Mouse (Mus musculus): ENCODE results near the gene Matk. TPM values are rescaled to one million over a fixed set of nuclear protein-coding genes. Genes with fewer than 3 reads are reported as not detected.

Gene Matk
- polyA plus RNA-seq, 1 experiment from 2014 or later, result 3.7 TPM

DNA sequence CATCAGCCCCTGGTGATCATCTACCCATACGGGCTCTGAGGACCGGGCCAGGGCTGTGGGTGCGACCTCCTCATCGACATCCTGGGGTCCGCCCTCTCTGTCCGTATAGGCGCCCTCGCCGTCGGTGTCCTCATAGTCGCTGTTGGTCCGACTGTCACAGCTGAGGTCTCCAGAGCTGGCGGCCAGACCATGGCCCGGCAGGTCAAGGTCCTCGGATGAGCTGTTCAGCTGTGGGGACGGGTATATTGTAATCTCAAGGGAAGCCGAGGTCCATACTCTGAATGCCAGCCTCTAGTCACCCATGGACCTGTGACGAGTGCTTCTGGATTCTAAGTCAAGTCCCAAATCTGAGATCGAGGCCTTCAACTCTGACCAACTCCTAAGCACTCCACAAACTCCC lies 21.1 kb downstream of the Matk start:
- H3K9me3 ChIP-seq (replicated peaks), result no peaks in the 10 kb centered on the region
- DNase-seq (ENCODE audit: low spot score), result no peak
- H3K4me3 ChIP-seq, result no peak overlapping the region
- 96% methylated on average over 19 of the region's 19 CpGs for WGBS
- H3K27ac ChIP-seq (replicated peaks), result no peak overlapping the region
- peaks cover 5% of the 10 kb centered on the region for H3K4me1 ChIP-seq
- H3K27me3 ChIP-seq (ENCODE audit: low read depth, poor library complexity, severe bottlenecking), result peaks cover 4% of the 10 kb centered on the region; the same call in 1 of the 2 replicates
- H3K36me3 ChIP-seq, result peaks cover 49% of the 10 kb centered on the region

DNA sequence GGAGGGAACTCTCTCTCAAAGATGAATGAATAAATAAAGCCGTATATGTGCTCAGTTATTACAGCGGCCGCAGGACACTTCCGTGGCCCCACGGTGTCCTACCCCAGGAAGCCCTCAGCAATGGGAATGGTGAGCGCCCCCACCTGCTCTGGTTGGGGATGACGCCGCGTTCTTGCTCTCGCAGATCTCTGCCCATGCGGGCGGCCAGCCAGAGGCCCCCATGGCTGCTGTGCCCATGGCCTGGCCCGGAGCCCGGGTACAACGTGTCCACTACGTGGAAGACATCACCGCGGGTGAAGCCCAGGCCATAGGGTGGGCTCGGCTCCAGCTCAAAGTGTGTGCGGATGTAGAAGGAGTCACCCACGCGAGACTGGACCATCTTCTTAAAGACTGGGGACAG lies 24.9 kb downstream of the Matk start:
- Histone ChIP-seq H3K36me3 (peaks cover 23% of the 10 kb centered on the region), H3K4me3 (no peak overlapping the region)
- no peak for DNase-seq (ENCODE audit: low spot score)

DNA sequence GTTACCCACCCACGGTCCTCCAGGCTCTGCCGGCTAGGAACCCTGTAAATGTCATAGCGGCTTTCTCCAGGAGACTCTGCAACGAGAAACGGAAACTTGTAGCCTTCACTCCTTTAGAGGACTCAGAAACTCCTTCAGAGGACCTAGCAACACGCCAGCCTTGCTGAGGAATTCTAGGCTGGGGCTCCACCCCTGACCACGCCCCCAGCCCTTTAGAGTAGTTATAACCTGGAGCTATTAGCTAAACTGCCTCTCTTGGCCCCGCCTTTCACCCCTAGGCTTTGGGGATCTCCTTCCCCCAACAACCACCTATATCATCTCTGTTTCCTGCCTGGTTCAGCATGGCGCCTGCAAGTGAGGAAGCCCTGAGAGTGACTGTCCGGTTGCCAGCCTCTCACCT lies 26.8 kb downstream of the Matk start:
- Histone ChIP-seq H3K27ac (replicated peaks) (no peak overlapping the region; the same call in 1 of the 2 replicates), H3K4me3 (peak overlapping the region; percentile 1; the same call in 1 of the 2 replicates), H3K4me1 (peaks cover 19% of the 10 kb centered on the region), H3K27me3 (ENCODE audit: low read depth, poor library complexity, severe bottlenecking) (peaks cover 50% of the 10 kb centered on the region), H3K9me3 (replicated peaks) (no peaks in the 10 kb centered on the region), H3K36me3 (peaks cover 5% of the 10 kb centered on the region; the same call in 1 of the 2 replicates)
- WGBS, result 49% methylated on average over 10 of the region's 10 CpGs
- DNase-seq (ENCODE audit: low spot score), result no peak

More for the DNA sequence above, 24.9 kb downstream of the Matk start:
- Histone ChIP-seq H3K27ac (replicated peaks) (no peak overlapping the region), H3K9me3 (replicated peaks) (no peaks in the 10 kb centered on the region), H3K27me3 (ENCODE audit: low read depth, poor library complexity, severe bottlenecking) (peaks cover 32% of the 10 kb centered on the region), H3K4me1 (peaks cover 12% of the 10 kb centered on the region)
- 73% methylated on average over 22 of the region's 22 CpGs for WGBS

DNA sequence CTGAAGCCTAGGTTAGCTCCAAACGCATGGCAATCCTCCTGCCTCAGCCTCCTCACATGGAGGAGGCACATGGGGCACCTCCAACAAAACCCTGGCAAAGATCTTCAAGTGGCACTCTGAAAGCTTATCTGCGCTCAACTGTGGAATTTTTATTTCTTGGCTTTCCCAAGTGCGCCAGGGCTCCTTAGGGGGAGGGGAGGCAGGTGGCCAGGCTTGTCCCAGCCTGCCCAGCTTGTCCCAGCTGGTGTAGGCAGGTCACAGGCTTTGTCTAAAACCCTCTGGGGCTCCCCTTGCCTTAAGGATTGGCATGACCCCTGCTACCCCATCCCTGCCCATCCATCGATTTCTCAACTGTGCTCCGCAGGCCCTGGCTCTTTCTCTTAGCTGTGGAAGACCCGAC lies 31.5 kb downstream of the Matk start:
- no peaks in the 10 kb centered on the region for H3K36me3 ChIP-seq
- WGBS, result 66% methylated on average over 6 of the region's 6 CpGs
- no peaks in the 10 kb centered on the region for H3K9me3 ChIP-seq (replicated peaks)
- no peak overlapping the region for H3K4me3 ChIP-seq
- H3K4me1 ChIP-seq, result peaks cover 47% of the 10 kb centered on the region
- peaks cover 84% of the 10 kb centered on the region for H3K27me3 ChIP-seq (ENCODE audit: low read depth, poor library complexity, severe bottlenecking)
- no peak for DNase-seq (ENCODE audit: low spot score)
- H3K27ac ChIP-seq (replicated peaks), result no peak overlapping the region

DNA sequence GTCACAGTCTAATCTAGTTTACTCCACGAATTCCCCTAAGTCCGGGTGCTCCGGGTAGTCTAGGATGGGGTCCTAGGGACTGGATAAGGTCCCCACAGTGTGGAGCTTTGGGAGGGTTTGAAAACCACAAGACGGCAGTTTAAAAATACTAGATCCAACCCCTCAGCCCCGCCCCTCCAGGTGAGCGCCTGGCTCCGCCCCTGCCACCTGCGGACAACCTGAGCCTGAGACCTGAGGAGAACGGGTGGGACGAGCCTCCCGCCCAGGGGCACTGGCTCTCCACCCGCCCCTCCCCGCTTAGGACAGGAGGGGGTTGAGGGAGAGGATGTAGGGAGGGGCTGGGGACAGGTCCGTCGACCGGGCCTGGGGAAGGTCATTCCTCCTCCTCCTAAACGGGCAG lies 32.0 kb downstream of the Matk start:
- Histone ChIP-seq H3K4me1 (peaks cover 45% of the 10 kb centered on the region), H3K36me3 (no peaks in the 10 kb centered on the region), H3K4me3 (peak overlapping the region; percentile 64), H3K9me3 (replicated peaks) (no peaks in the 10 kb centered on the region), H3K27ac (replicated peaks) (no peak overlapping the region; the same call in 1 of the 2 replicates), H3K27me3 (ENCODE audit: low read depth, poor library complexity, severe bottlenecking) (peaks cover 84% of the 10 kb centered on the region)
- WGBS, result 13% methylated on average over 17 of the region's 17 CpGs
- no peak for DNase-seq (ENCODE audit: low spot score)

DNA sequence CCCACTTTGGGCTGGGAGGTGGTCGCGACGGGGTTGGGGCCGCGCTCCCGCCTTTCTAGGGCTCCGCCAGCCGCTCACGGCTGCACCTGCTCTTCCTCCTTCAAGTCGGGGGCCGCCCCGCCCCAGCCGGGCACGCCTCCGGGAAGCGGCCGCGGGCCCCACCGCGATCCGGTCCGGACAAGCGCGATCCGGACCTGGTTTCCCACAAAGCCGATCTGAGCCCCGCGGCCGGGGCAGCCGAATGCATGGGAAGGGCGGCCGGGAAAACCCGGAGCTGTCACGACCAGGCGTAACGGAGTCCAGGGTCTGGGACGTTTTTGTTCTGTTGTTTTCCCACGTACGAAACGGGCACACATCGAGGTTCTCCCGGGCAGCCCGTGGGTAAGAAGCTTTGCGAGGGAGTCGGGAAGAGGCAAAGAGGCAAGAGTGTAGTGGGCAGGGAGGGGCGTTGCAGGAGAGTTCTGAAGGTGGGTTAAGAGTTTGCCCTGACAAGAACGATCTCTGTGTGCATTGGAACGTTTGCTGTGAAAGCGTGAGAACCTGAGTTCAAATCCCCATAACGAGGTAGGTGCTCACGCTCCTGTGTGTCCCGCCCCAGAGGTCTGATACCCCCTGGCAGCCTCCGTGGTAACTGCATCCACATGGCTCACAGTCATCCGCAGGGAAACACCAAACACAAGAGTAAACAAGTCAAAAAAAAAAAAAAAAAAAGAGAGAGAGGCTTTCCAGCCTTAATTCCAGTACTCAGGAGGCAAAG lies 33.1 kb downstream of the Matk start:
- Histone ChIP-seq H3K9me3 (replicated peaks) (no peaks in the 10 kb centered on the region), H3K4me1 (peaks cover 42% of the 10 kb centered on the region), H3K36me3 (no peaks in the 10 kb centered on the region), H3K4me3 (peak overlapping the region; percentile 64), H3K27me3 (ENCODE audit: low read depth, poor library complexity, severe bottlenecking) (peaks cover 84% of the 10 kb centered on the region), H3K27ac (replicated peaks) (peak overlapping the region; percentile 86)
- 2% methylated on average over 54 of the region's 54 CpGs for WGBS
- DNase-seq (ENCODE audit: low spot score), result peak; percentile 95

DNA sequence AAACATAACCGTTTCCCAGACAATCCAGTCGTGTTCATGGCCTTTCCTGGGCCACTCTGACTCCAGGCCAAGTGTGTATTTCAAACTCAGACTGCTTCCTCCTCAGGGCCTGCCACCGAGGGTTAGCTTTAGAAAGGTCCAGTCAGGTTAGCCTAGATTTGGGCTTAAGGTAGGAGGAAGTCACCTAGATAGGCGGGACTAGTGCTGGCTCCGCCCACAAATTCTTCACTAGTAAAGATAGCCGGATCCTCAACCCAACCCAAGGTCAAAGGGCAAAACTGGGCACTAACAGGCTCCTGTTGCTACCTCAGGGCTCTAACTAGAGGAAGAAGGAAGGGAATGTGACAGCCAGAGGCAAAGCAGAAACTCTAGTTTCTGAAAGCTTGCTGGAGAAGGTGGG lies 33.9 kb downstream of the Matk start:
- no peaks in the 10 kb centered on the region for H3K9me3 ChIP-seq (replicated peaks)
- no peak overlapping the region for H3K27ac ChIP-seq (replicated peaks)
- peaks cover 88% of the 10 kb centered on the region for H3K27me3 ChIP-seq (ENCODE audit: low read depth, poor library complexity, severe bottlenecking)
- H3K4me1 ChIP-seq, result peaks cover 45% of the 10 kb centered on the region
- no peak overlapping the region for H3K4me3 ChIP-seq
- H3K36me3 ChIP-seq, result no peaks in the 10 kb centered on the region
- no peak for DNase-seq (ENCODE audit: low spot score)
- WGBS, result 51% methylated on average over 6 of the region's 6 CpGs

DNA sequence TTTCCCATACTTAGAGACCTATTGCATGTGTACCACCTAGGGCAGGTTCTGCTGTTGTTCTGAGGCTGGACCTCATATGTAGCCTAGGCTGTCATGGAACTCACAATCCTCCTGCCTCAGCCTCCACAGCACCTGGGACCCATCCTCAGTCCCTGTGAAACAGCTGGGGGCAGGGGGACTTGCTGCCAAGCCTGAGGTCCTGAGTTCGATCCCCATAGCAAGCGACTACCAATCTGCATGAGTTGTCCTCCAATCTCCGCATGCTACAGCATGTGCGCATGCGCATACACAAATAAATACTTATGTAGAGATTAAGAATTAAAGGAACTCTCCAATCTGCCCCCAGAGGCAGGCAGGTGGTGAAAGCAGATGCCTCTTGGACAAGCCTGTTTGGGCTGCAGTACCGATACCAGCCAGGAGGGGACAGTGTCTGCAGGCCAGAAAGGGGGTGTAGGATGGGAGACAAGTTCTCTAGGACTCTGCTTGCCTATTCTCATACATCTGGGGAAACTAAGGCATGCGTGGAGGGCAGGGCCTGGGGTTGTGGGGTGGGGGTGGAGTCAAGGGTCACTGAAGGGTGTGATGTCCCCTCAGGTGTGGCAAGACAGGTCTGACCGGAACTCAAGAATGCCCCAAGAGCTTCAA lies 34.9 kb downstream of the Matk start:
- Histone ChIP-seq H3K4me1 (peaks cover 45% of the 10 kb centered on the region), H3K36me3 (no peaks in the 10 kb centered on the region), H3K27ac (replicated peaks) (no peak overlapping the region), H3K9me3 (replicated peaks) (no peaks in the 10 kb centered on the region), H3K4me3 (no peak overlapping the region), H3K27me3 (ENCODE audit: low read depth, poor library complexity, severe bottlenecking) (peaks cover 90% of the 10 kb centered on the region)
- WGBS, result 66% methylated on average over 8 of the region's 8 CpGs
- DNase-seq (ENCODE audit: low spot score), result peak; percentile 63

DNA sequence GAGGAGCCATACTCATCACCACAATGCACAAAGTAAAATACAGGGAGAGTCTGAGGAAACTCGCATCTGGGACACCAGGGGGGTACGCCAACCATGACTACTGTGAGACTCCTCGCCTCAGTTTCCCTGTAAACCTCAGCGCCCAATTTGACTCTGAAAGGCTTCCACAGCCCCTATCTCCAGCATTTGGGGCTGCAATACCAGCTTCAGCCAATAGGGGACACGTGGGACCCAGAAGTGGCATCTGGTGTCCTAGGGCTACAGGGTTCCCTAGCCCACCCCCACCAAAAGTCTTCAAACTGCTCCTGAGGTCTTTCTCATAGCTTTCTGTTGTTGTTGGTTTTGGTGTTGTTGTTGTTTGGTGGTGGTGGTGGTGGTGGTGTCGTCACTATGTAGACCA lies 35.9 kb downstream of the Matk start:
- H3K27ac ChIP-seq (replicated peaks), result no peak overlapping the region
- peak; percentile 49 for DNase-seq (ENCODE audit: low spot score)
- 35% methylated on average over 6 of the region's 6 CpGs for WGBS
- no peaks in the 10 kb centered on the region for H3K9me3 ChIP-seq (replicated peaks)
- H3K27me3 ChIP-seq (ENCODE audit: low read depth, poor library complexity, severe bottlenecking), result peaks cover 81% of the 10 kb centered on the region
- no peak overlapping the region for H3K4me3 ChIP-seq
- no peaks in the 10 kb centered on the region for H3K36me3 ChIP-seq
- peaks cover 44% of the 10 kb centered on the region for H3K4me1 ChIP-seq

DNA sequence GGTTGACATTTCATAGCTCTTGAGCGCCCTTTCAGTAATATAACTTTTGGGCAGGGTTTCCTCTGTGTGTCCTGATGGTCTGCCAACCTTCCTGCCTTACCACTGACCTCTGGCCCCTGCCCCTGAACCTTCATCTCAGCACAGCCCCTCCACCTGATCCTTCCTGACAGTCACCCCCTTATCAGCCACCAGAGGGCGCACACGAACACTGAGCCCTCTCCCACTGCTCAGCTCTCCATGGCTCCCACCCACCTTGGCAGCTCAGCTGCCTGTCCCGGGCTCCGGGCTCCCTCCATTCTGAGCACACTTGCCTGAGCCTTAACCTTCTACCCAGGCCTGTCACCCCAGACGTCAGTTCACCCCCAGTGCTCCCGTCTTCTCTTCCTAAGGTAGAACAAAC lies 36.5 kb downstream of the Matk start:
- peaks cover 48% of the 10 kb centered on the region for H3K4me1 ChIP-seq
- H3K27me3 ChIP-seq (ENCODE audit: low read depth, poor library complexity, severe bottlenecking), result peaks cover 74% of the 10 kb centered on the region
- no peaks in the 10 kb centered on the region for H3K36me3 ChIP-seq
- H3K9me3 ChIP-seq (replicated peaks), result no peaks in the 10 kb centered on the region
- H3K27ac ChIP-seq (replicated peaks), result no peak overlapping the region
- peak; percentile 64 for DNase-seq (ENCODE audit: low spot score)
- H3K4me3 ChIP-seq, result peak overlapping the region; percentile 21; the same call in 1 of the 2 replicates
- 4% methylated on average over 7 of the region's 7 CpGs for WGBS

DNA sequence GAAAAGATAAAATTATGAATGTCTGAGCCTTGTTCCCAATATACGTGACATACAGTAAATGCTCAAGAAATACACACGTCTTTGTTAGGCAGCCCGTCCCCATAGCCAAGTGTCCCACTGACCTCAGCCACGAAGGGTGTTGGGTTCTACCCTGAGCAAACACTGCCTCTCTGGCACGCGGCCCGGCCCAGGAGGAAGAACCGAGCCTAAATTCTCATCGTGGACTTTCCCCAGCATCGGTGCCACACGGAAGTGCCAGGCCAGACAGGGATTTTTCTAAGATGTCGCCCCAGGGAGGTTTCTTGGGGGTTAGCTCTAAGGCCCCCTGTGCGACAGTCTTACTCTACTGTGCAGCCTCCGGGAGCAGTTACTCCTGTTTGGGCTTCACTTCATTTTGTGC lies 37.1 kb downstream of the Matk start:
- peaks cover 69% of the 10 kb centered on the region for H3K27me3 ChIP-seq (ENCODE audit: low read depth, poor library complexity, severe bottlenecking)
- 67% methylated on average over 14 of the region's 14 CpGs for WGBS
- no peak overlapping the region for H3K27ac ChIP-seq (replicated peaks)
- no peak for DNase-seq (ENCODE audit: low spot score)
- no peaks in the 10 kb centered on the region for H3K9me3 ChIP-seq (replicated peaks)
- H3K4me1 ChIP-seq, result peaks cover 51% of the 10 kb centered on the region
- H3K4me3 ChIP-seq, result no peak overlapping the region
- no peaks in the 10 kb centered on the region for H3K36me3 ChIP-seq

DNA sequence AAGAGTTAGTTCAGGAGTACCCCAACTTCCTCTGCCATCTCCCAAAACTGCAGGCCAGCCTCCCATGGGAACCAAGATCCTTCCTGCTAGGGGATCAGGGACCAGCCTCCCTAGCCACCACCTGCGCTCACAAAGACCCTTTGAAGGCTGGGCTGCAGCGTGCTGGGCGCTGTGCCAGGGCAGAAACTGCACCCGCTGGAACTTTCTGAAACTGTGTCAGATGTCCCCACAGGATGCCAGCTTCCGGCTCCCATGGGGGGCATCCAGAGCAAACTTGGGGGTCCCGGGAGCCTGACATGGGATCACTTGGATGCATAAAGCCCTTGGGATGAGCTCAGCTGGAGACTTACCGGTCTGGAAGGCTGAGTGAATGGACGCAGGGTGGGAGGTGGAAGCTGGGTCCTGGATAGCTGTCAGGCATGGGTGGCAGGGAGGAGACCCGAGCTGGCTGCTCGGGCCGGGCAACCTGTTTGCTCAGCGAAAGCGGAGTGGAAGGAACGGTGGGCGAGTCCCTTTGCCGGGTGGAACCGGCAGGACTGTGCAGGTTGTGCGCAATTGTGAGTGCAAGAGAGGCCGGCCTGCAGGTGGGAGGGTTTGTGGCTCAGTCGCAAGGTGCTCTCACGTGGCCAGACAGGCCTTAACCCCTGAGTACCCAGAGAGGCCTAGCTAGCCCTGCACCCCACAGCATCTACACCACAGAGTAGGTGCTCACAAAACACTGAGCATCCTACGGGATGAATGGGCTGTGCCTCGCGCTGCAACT lies 38.1 kb downstream of the Matk start:
- DNase-seq (ENCODE audit: low spot score), result no peak
- Histone ChIP-seq H3K4me3 (peak overlapping the region; percentile 11; the same call in 1 of the 2 replicates), H3K36me3 (peaks cover 8% of the 10 kb centered on the region), H3K9me3 (replicated peaks) (no peaks in the 10 kb centered on the region), H3K4me1 (peaks cover 51% of the 10 kb centered on the region), H3K27me3 (ENCODE audit: low read depth, poor library complexity, severe bottlenecking) (peaks cover 61% of the 10 kb centered on the region), H3K27ac (replicated peaks) (no peak overlapping the region)
- WGBS, result 18% methylated on average over 24 of the region's 24 CpGs
